Mouse (Mus musculus): ENCODE results near the gene Amot. TPM values are rescaled to one million over a fixed set of nuclear protein-coding genes. Genes with fewer than 3 reads are reported as not detected.
A peak's percentile ranks its signal among the peaks of the same experiment; 100 is the strongest.

Amot gene
- polyA plus RNA-seq, 1 experiment from 2014 or later: 11.5 TPM

- H3K36me3 ChIP-seq (ENCODE audit: control insufficient read depth, insufficient read depth, low read length): no peaks in the 10 kb centered on the region
- DNase-seq (ENCODE audit: low spot score, missing footprints) (no peak), ATAC-seq (ENCODE audit: low FRiP score) (no peak)
- no peak overlapping the region for H3K4me2 ChIP-seq
- H3K9me3 ChIP-seq (ENCODE audit: control insufficient read depth, low read length): no peaks in the 10 kb centered on the region
- no peak overlapping the region for H3K4me3 ChIP-seq (ENCODE audit: low read depth, low read length)
- no peak overlapping the region for H3K27ac ChIP-seq (ENCODE audit: low read depth, low read length)
- no peak overlapping the region for H3K9ac ChIP-seq (ENCODE audit: low read length)
- H3K4me1 ChIP-seq (ENCODE audit: control insufficient read depth, insufficient read depth, low read length): no peaks in the 10 kb centered on the region
- 53% methylated on average over 3 of the region's 3 CpGs for WGBS
- H3K27me3 ChIP-seq (ENCODE audit: control insufficient read depth, insufficient read depth, low read length): no peaks in the 10 kb centered on the region
Measured at GRCm38 (mm10) chrX:145510675-145511074, 5.7 kb upstream of the Amot start.

GRCm38 (mm10) chrX:145505457-145506201, 648 bp upstream of the Amot start:
- Histone ChIP-seq H3K9ac (ENCODE audit: low read length) (peak overlapping the region; percentile 38), H3K9me3 (ENCODE audit: control insufficient read depth, low read length) (no peaks in the 10 kb centered on the region), H3K27ac (ENCODE audit: low read depth, low read length) (no peak overlapping the region), H3K4me3 (ENCODE audit: low read depth, low read length) (peak overlapping the region; percentile 38), H3K27me3 (ENCODE audit: control insufficient read depth, insufficient read depth, low read length) (no peaks in the 10 kb centered on the region), H3K36me3 (ENCODE audit: control insufficient read depth, insufficient read depth, low read length) (no peaks in the 10 kb centered on the region), H3K4me1 (ENCODE audit: control insufficient read depth, insufficient read depth, low read length) (no peaks in the 10 kb centered on the region), H3K4me2 (peak overlapping the region; percentile 54)
- DNase-seq (ENCODE audit: low spot score, missing footprints) (peak; percentile 89), ATAC-seq (ENCODE audit: low FRiP score) (peak; percentile 92)
- 16% methylated on average over 14 of the region's 14 CpGs for WGBS

- ATAC-seq (ENCODE audit: low FRiP score) (no peak), DNase-seq (ENCODE audit: low spot score, missing footprints) (no peak)
- H3K4me1 ChIP-seq (ENCODE audit: control insufficient read depth, insufficient read depth, low read length): no peaks in the 10 kb centered on the region
- 29% methylated on average over 8 of the region's 8 CpGs for WGBS
- no peaks in the 10 kb centered on the region for H3K27me3 ChIP-seq (ENCODE audit: control insufficient read depth, insufficient read depth, low read length)
- no peak overlapping the region for H3K27ac ChIP-seq (ENCODE audit: low read depth, low read length)
- no peak overlapping the region for H3K4me3 ChIP-seq (ENCODE audit: low read depth, low read length)
- H3K4me2 ChIP-seq: no peak overlapping the region
- H3K9ac ChIP-seq (ENCODE audit: low read length): no peak overlapping the region
- H3K9me3 ChIP-seq (ENCODE audit: control insufficient read depth, low read length): no peaks in the 10 kb centered on the region
- no peaks in the 10 kb centered on the region for H3K36me3 ChIP-seq (ENCODE audit: control insufficient read depth, insufficient read depth, low read length)
Measured at GRCm38 (mm10) chrX:145501666-145502355, 3.2 kb downstream of the Amot start.

GRCm38 (mm10) chrX:145499101-145499500, 5.9 kb downstream of the Amot start:
- ATAC-seq (ENCODE audit: low FRiP score) (no peak), DNase-seq (ENCODE audit: low spot score, missing footprints) (no peak)
- no peak overlapping the region for H3K9ac ChIP-seq (ENCODE audit: low read length)
- no peaks in the 10 kb centered on the region for H3K27me3 ChIP-seq (ENCODE audit: control insufficient read depth, insufficient read depth, low read length)
- WGBS: 72% methylated on average over 2 of the region's 2 CpGs
- H3K4me2 ChIP-seq: no peak overlapping the region
- H3K27ac ChIP-seq (ENCODE audit: low read depth, low read length): no peak overlapping the region
- no peak overlapping the region for H3K4me3 ChIP-seq (ENCODE audit: low read depth, low read length)
- H3K9me3 ChIP-seq (ENCODE audit: control insufficient read depth, low read length): no peaks in the 10 kb centered on the region
- no peaks in the 10 kb centered on the region for H3K4me1 ChIP-seq (ENCODE audit: control insufficient read depth, insufficient read depth, low read length)
- H3K36me3 ChIP-seq (ENCODE audit: control insufficient read depth, insufficient read depth, low read length): no peaks in the 10 kb centered on the region

GRCm38 (mm10) chrX:145498691-145499090, 6.3 kb downstream of the Amot start:
- Histone ChIP-seq H3K4me1 (ENCODE audit: control insufficient read depth, insufficient read depth, low read length) (no peaks in the 10 kb centered on the region), H3K36me3 (ENCODE audit: control insufficient read depth, insufficient read depth, low read length) (no peaks in the 10 kb centered on the region), H3K4me3 (ENCODE audit: low read depth, low read length) (no peak overlapping the region), H3K9me3 (ENCODE audit: control insufficient read depth, low read length) (no peaks in the 10 kb centered on the region), H3K4me2 (no peak overlapping the region), H3K27ac (ENCODE audit: low read depth, low read length) (no peak overlapping the region), H3K9ac (ENCODE audit: low read length) (no peak overlapping the region), H3K27me3 (ENCODE audit: control insufficient read depth, insufficient read depth, low read length) (no peaks in the 10 kb centered on the region)
- 82% methylated on average over 4 of the region's 4 CpGs for WGBS
- DNase-seq (ENCODE audit: low spot score, missing footprints): no peak
- no peak for ATAC-seq (ENCODE audit: low FRiP score)

GRCm38 (mm10) chrX:145497486-145497885, 7.5 kb downstream of the Amot start:
- H3K27me3 ChIP-seq (ENCODE audit: control insufficient read depth, insufficient read depth, low read length): no peaks in the 10 kb centered on the region
- WGBS: 81% methylated on average over 6 of the region's 6 CpGs
- H3K4me2 ChIP-seq: no peak overlapping the region
- no peaks in the 10 kb centered on the region for H3K36me3 ChIP-seq (ENCODE audit: control insufficient read depth, insufficient read depth, low read length)
- H3K9me3 ChIP-seq (ENCODE audit: control insufficient read depth, low read length): no peaks in the 10 kb centered on the region
- H3K4me3 ChIP-seq (ENCODE audit: low read depth, low read length): no peak overlapping the region
- no peak overlapping the region for H3K27ac ChIP-seq (ENCODE audit: low read depth, low read length)
- H3K9ac ChIP-seq (ENCODE audit: low read length): no peak overlapping the region
- H3K4me1 ChIP-seq (ENCODE audit: control insufficient read depth, insufficient read depth, low read length): no peaks in the 10 kb centered on the region
- DNase-seq (ENCODE audit: low spot score, missing footprints) (no peak), ATAC-seq (ENCODE audit: low FRiP score) (no peak)

- Histone ChIP-seq H3K36me3 (ENCODE audit: control insufficient read depth, insufficient read depth, low read length) (no peaks in the 10 kb centered on the region), H3K9ac (ENCODE audit: low read length) (no peak overlapping the region), H3K4me1 (ENCODE audit: control insufficient read depth, insufficient read depth, low read length) (no peaks in the 10 kb centered on the region), H3K27ac (ENCODE audit: low read depth, low read length) (no peak overlapping the region), H3K4me2 (no peak overlapping the region), H3K9me3 (ENCODE audit: control insufficient read depth, low read length) (no peaks in the 10 kb centered on the region), H3K4me3 (ENCODE audit: low read depth, low read length) (no peak overlapping the region), H3K27me3 (ENCODE audit: control insufficient read depth, insufficient read depth, low read length) (no peaks in the 10 kb centered on the region)
- ATAC-seq (ENCODE audit: low FRiP score) (no peak), DNase-seq (ENCODE audit: low spot score, missing footprints) (no peak)
- 94% methylated on average over 4 of the region's 4 CpGs for WGBS
Measured at GRCm38 (mm10) chrX:145495381-145495780, 9.6 kb downstream of the Amot start.

- H3K27me3 ChIP-seq (ENCODE audit: control insufficient read depth, insufficient read depth, low read length): no peaks in the 10 kb centered on the region
- no peak overlapping the region for H3K4me2 ChIP-seq
- no peaks in the 10 kb centered on the region for H3K36me3 ChIP-seq (ENCODE audit: control insufficient read depth, insufficient read depth, low read length)
- ATAC-seq (ENCODE audit: low FRiP score) (no peak), DNase-seq (ENCODE audit: low spot score, missing footprints) (no peak)
- H3K27ac ChIP-seq (ENCODE audit: low read depth, low read length): no peak overlapping the region
- H3K9ac ChIP-seq (ENCODE audit: low read length): no peak overlapping the region
- 90% methylated on average over 1 of the region's 1 CpGs for WGBS
- no peak overlapping the region for H3K4me3 ChIP-seq (ENCODE audit: low read depth, low read length)
- H3K9me3 ChIP-seq (ENCODE audit: control insufficient read depth, low read length): no peaks in the 10 kb centered on the region
- no peaks in the 10 kb centered on the region for H3K4me1 ChIP-seq (ENCODE audit: control insufficient read depth, insufficient read depth, low read length)
Measured at GRCm38 (mm10) chrX:145490821-145491220, 14.2 kb downstream of the Amot start.

- no peaks in the 10 kb centered on the region for H3K27me3 ChIP-seq (ENCODE audit: control insufficient read depth, insufficient read depth, low read length)
- DNase-seq (ENCODE audit: low spot score, missing footprints) (no peak), ATAC-seq (ENCODE audit: low FRiP score) (no peak)
- WGBS: 75% methylated on average over 3 of the region's 3 CpGs
- H3K4me1 ChIP-seq (ENCODE audit: control insufficient read depth, insufficient read depth, low read length): no peaks in the 10 kb centered on the region
- H3K9ac ChIP-seq (ENCODE audit: low read length): no peak overlapping the region
- no peaks in the 10 kb centered on the region for H3K9me3 ChIP-seq (ENCODE audit: control insufficient read depth, low read length)
- no peak overlapping the region for H3K4me3 ChIP-seq (ENCODE audit: low read depth, low read length)
- no peaks in the 10 kb centered on the region for H3K36me3 ChIP-seq (ENCODE audit: control insufficient read depth, insufficient read depth, low read length)
- H3K27ac ChIP-seq (ENCODE audit: low read depth, low read length): no peak overlapping the region
- no peak overlapping the region for H3K4me2 ChIP-seq
Measured at GRCm38 (mm10) chrX:145490417-145490816, 14.6 kb downstream of the Amot start.
